Mouse (Mus musculus) urinary bladder, postnatal 25 days (tissue): ENCODE results near the gene Igfn1.

Experiments used
- DNase-seq: peaks from one replicate; pipeline ENCODE4 v3.0.0; 2022; ENCODE audit warnings: low spot score

The Igfn1 gene

GRCm38 (mm10) chr1:136006292-136006748 lies at the start of gene Igfn1:
TSS of gene Igfn1 (minus strand) at chr1:136006342.
- no peak for DNase-seq

- no peak for DNase-seq
Observed at GRCm38 (mm10) chr1:136055771-136056170, 49.6 kb upstream of the Igfn1 start.

- DNase-seq = no peak
Observed at GRCm38 (mm10) chr1:136052547-136052946, 46.4 kb upstream of the Igfn1 start, which contains the start of gene Cacna1s. TSS of gene Cacna1s (plus strand) at chr1:136052750.

GRCm38 (mm10) chr1:136051465-136051864 lies 45.3 kb upstream of the Igfn1 start:
- peak; percentile 36 for DNase-seq

- DNase-seq = no peak
Observed at GRCm38 (mm10) chr1:136051013-136051315, 44.8 kb upstream of the Igfn1 start.

GRCm38 (mm10) chr1:136050312-136051012 lies 44.3 kb upstream of the Igfn1 start, which contains the start of gene Ascl5:
TSS of gene Ascl5 (plus strand) at chr1:136050804.
- DNase-seq = no peak

GRCm38 (mm10) chr1:136047894-136048293 lies 41.8 kb upstream of the Igfn1 start:
- no peak for DNase-seq

GRCm38 (mm10) chr1:136047432-136047831 lies 41.3 kb upstream of the Igfn1 start:
- no peak for DNase-seq

GRCm38 (mm10) chr1:136045774-136046173 lies 39.6 kb upstream of the Igfn1 start:
- peak; percentile 49 for DNase-seq

GRCm38 (mm10) chr1:136040874-136041273 lies 34.7 kb upstream of the Igfn1 start:
- DNase-seq = no peak

- DNase-seq = no peak
Observed at GRCm38 (mm10) chr1:136040452-136040851, 34.3 kb upstream of the Igfn1 start.

GRCm38 (mm10) chr1:136038746-136039538 lies 32.8 kb upstream of the Igfn1 start:
- no peak for DNase-seq

- DNase-seq = no peak
Observed at GRCm38 (mm10) chr1:136032961-136033360, 26.8 kb upstream of the Igfn1 start.

- DNase-seq = no peak
Observed at GRCm38 (mm10) chr1:136031697-136032096, 25.6 kb upstream of the Igfn1 start.

GRCm38 (mm10) chr1:136030201-136030600 lies 24.1 kb upstream of the Igfn1 start:
- DNase-seq = no peak

GRCm38 (mm10) chr1:136018390-136019189 lies 12.4 kb upstream of the Igfn1 start:
- peak; percentile 21 for DNase-seq

GRCm38 (mm10) chr1:136017907-136018313 lies 11.8 kb upstream of the Igfn1 start:
- peak; percentile 81 for DNase-seq

GRCm38 (mm10) chr1:136017307-136017706 lies 11.2 kb upstream of the Igfn1 start:
- DNase-seq = no peak

- DNase-seq = no peak
Observed at GRCm38 (mm10) chr1:136014796-136015502, 8.8 kb upstream of the Igfn1 start.

- no peak for DNase-seq
Observed at GRCm38 (mm10) chr1:136013513-136013912, 7.4 kb upstream of the Igfn1 start.

GRCm38 (mm10) chr1:136010247-136010646 lies 4.1 kb upstream of the Igfn1 start:
- no peak for DNase-seq

- DNase-seq = no peak
Observed at GRCm38 (mm10) chr1:136008159-136008533, 2.0 kb upstream of the Igfn1 start.
